Mouse (Mus musculus): ENCODE results near the gene Hadh. TPM values are rescaled to one million over a fixed set of nuclear protein-coding genes. Genes with fewer than 3 reads are reported as not detected.

Hadh gene
- polyA plus RNA-seq, 1 experiment from 2014 or later: 74.1 TPM

GRCm38 (mm10) chr3:131250978-131251377 is 20.9 kb downstream of the Hadh start:
- H3K4me3 ChIP-seq (ENCODE audit: low read depth, low read length): no peak overlapping the region
- ATAC-seq (replicated peaks; ENCODE audit: low FRiP score): no peak
- H3K27me3 ChIP-seq (ENCODE audit: control insufficient read depth, insufficient read depth, low read length): no peaks in the 10 kb centered on the region
- no peaks in the 10 kb centered on the region for H3K9me3 ChIP-seq (ENCODE audit: control insufficient read depth, low read length)
- 93% methylated on average over 13 of the region's 13 CpGs for WGBS
- no peaks in the 10 kb centered on the region for H3K4me1 ChIP-seq (replicated peaks; ENCODE audit: control insufficient read depth, insufficient read depth, low read length)
- no peak for DNase-seq (ENCODE audit: low spot score)
- H3K36me3 ChIP-seq (ENCODE audit: control insufficient read depth, insufficient read depth, low read length): no peaks in the 10 kb centered on the region
- H3K9ac ChIP-seq (ENCODE audit: low read length): no peak overlapping the region
- no peak overlapping the region for H3K27ac ChIP-seq (ENCODE audit: low read depth, low read length)
- H3K4me2 ChIP-seq (ENCODE audit: low read depth, low read length, severe bottlenecking): no peak overlapping the region

GRCm38 (mm10) chr3:131250283-131250682 is 21.6 kb downstream of the Hadh start:
- ATAC-seq (replicated peaks; ENCODE audit: low FRiP score) (no peak), DNase-seq (ENCODE audit: low spot score) (no peak)
- H3K9ac ChIP-seq (ENCODE audit: low read length): no peak overlapping the region
- H3K4me1 ChIP-seq (replicated peaks; ENCODE audit: control insufficient read depth, insufficient read depth, low read length): no peaks in the 10 kb centered on the region
- H3K9me3 ChIP-seq (ENCODE audit: control insufficient read depth, low read length): no peaks in the 10 kb centered on the region
- 89% methylated on average over 2 of the region's 2 CpGs for WGBS
- no peaks in the 10 kb centered on the region for H3K36me3 ChIP-seq (ENCODE audit: control insufficient read depth, insufficient read depth, low read length)
- H3K4me2 ChIP-seq (ENCODE audit: low read depth, low read length, severe bottlenecking): no peak overlapping the region
- no peak overlapping the region for H3K4me3 ChIP-seq (ENCODE audit: low read depth, low read length)
- no peaks in the 10 kb centered on the region for H3K27me3 ChIP-seq (ENCODE audit: control insufficient read depth, insufficient read depth, low read length)
- H3K27ac ChIP-seq (ENCODE audit: low read depth, low read length): no peak overlapping the region

- WGBS: 88% methylated on average over 10 of the region's 10 CpGs
- Histone ChIP-seq H3K27me3 (ENCODE audit: control insufficient read depth, insufficient read depth, low read length) (no peaks in the 10 kb centered on the region), H3K9ac (ENCODE audit: low read length) (no peak overlapping the region), H3K4me2 (ENCODE audit: low read depth, low read length, severe bottlenecking) (no peak overlapping the region), H3K4me1 (replicated peaks; ENCODE audit: control insufficient read depth, insufficient read depth, low read length) (no peaks in the 10 kb centered on the region), H3K9me3 (ENCODE audit: control insufficient read depth, low read length) (no peaks in the 10 kb centered on the region), H3K36me3 (ENCODE audit: control insufficient read depth, insufficient read depth, low read length) (no peaks in the 10 kb centered on the region), H3K4me3 (ENCODE audit: low read depth, low read length) (no peak overlapping the region), H3K27ac (ENCODE audit: low read depth, low read length) (no peak overlapping the region)
- ATAC-seq (replicated peaks; ENCODE audit: low FRiP score) (no peak), DNase-seq (ENCODE audit: low spot score) (no peak)
These were observed 23.5 kb downstream of the Hadh start for GRCm38 (mm10) chr3:131248444-131248843.

- Histone ChIP-seq H3K4me1 (replicated peaks; ENCODE audit: control insufficient read depth, insufficient read depth, low read length) (no peaks in the 10 kb centered on the region), H3K4me2 (ENCODE audit: low read depth, low read length, severe bottlenecking) (no peak overlapping the region), H3K9ac (ENCODE audit: low read length) (no peak overlapping the region), H3K27me3 (ENCODE audit: control insufficient read depth, insufficient read depth, low read length) (no peaks in the 10 kb centered on the region), H3K36me3 (ENCODE audit: control insufficient read depth, insufficient read depth, low read length) (no peaks in the 10 kb centered on the region), H3K4me3 (ENCODE audit: low read depth, low read length) (no peak overlapping the region), H3K9me3 (ENCODE audit: control insufficient read depth, low read length) (no peaks in the 10 kb centered on the region), H3K27ac (ENCODE audit: low read depth, low read length) (no peak overlapping the region)
- ATAC-seq (replicated peaks; ENCODE audit: low FRiP score) (no peak), DNase-seq (ENCODE audit: low spot score) (no peak)
- 89% methylated on average over 5 of the region's 5 CpGs for WGBS
These were observed 24.1 kb downstream of the Hadh start for GRCm38 (mm10) chr3:131247851-131248250.

- H3K36me3 ChIP-seq (ENCODE audit: control insufficient read depth, insufficient read depth, low read length): no peaks in the 10 kb centered on the region
- H3K27me3 ChIP-seq (ENCODE audit: control insufficient read depth, insufficient read depth, low read length): no peaks in the 10 kb centered on the region
- H3K9ac ChIP-seq (ENCODE audit: low read length): no peak overlapping the region
- H3K4me3 ChIP-seq (ENCODE audit: low read depth, low read length): no peak overlapping the region
- no peaks in the 10 kb centered on the region for H3K9me3 ChIP-seq (ENCODE audit: control insufficient read depth, low read length)
- DNase-seq (ENCODE audit: low spot score) (no peak), ATAC-seq (replicated peaks; ENCODE audit: low FRiP score) (no peak)
- WGBS: 85% methylated on average over 6 of the region's 6 CpGs
- H3K27ac ChIP-seq (ENCODE audit: low read depth, low read length): no peak overlapping the region
- no peaks in the 10 kb centered on the region for H3K4me1 ChIP-seq (replicated peaks; ENCODE audit: control insufficient read depth, insufficient read depth, low read length)
- no peak overlapping the region for H3K4me2 ChIP-seq (ENCODE audit: low read depth, low read length, severe bottlenecking)
These were observed 24.5 kb downstream of the Hadh start for GRCm38 (mm10) chr3:131247447-131247846.

- Histone ChIP-seq H3K36me3 (ENCODE audit: control insufficient read depth, insufficient read depth, low read length) (no peaks in the 10 kb centered on the region), H3K9me3 (ENCODE audit: control insufficient read depth, low read length) (no peaks in the 10 kb centered on the region), H3K27me3 (ENCODE audit: control insufficient read depth, insufficient read depth, low read length) (no peaks in the 10 kb centered on the region), H3K4me1 (replicated peaks; ENCODE audit: control insufficient read depth, insufficient read depth, low read length) (no peaks in the 10 kb centered on the region), H3K9ac (ENCODE audit: low read length) (no peak overlapping the region), H3K4me3 (ENCODE audit: low read depth, low read length) (no peak overlapping the region), H3K4me2 (ENCODE audit: low read depth, low read length, severe bottlenecking) (no peak overlapping the region), H3K27ac (ENCODE audit: low read depth, low read length) (no peak overlapping the region)
- ATAC-seq (replicated peaks; ENCODE audit: low FRiP score): no peak; the same call in 1 of the 2 replicates
- WGBS: 93% methylated on average over 8 of the region's 8 CpGs
- DNase-seq (ENCODE audit: low spot score): no peak
These were observed 25.3 kb downstream of the Hadh start for GRCm38 (mm10) chr3:131246579-131247046.

- no peak overlapping the region for H3K27ac ChIP-seq (ENCODE audit: low read depth, low read length)
- H3K36me3 ChIP-seq (ENCODE audit: control insufficient read depth, insufficient read depth, low read length): no peaks in the 10 kb centered on the region
- H3K9ac ChIP-seq (ENCODE audit: low read length): no peak overlapping the region
- no peak overlapping the region for H3K4me2 ChIP-seq (ENCODE audit: low read depth, low read length, severe bottlenecking)
- 63% methylated on average over 11 of the region's 11 CpGs for WGBS
- no peak overlapping the region for H3K4me3 ChIP-seq (ENCODE audit: low read depth, low read length)
- ATAC-seq (replicated peaks; ENCODE audit: low FRiP score): peak; percentile 45; the same call in 1 of the 2 replicates
- no peaks in the 10 kb centered on the region for H3K4me1 ChIP-seq (replicated peaks; ENCODE audit: control insufficient read depth, insufficient read depth, low read length)
- H3K27me3 ChIP-seq (ENCODE audit: control insufficient read depth, insufficient read depth, low read length): no peaks in the 10 kb centered on the region
- H3K9me3 ChIP-seq (ENCODE audit: control insufficient read depth, low read length): no peaks in the 10 kb centered on the region
- peak; percentile 72 for DNase-seq (ENCODE audit: low spot score)
These were observed 25.9 kb downstream of the Hadh start for GRCm38 (mm10) chr3:131245766-131246578.

- Histone ChIP-seq H3K9me3 (ENCODE audit: control insufficient read depth, low read length) (no peaks in the 10 kb centered on the region), H3K27ac (ENCODE audit: low read depth, low read length) (no peak overlapping the region), H3K9ac (ENCODE audit: low read length) (no peak overlapping the region), H3K36me3 (ENCODE audit: control insufficient read depth, insufficient read depth, low read length) (no peaks in the 10 kb centered on the region; the same call in 1 of the 2 replicates), H3K4me3 (ENCODE audit: low read depth, low read length) (no peak overlapping the region), H3K4me2 (ENCODE audit: low read depth, low read length, severe bottlenecking) (no peak overlapping the region), H3K27me3 (ENCODE audit: control insufficient read depth, insufficient read depth, low read length) (no peaks in the 10 kb centered on the region), H3K4me1 (replicated peaks; ENCODE audit: control insufficient read depth, insufficient read depth, low read length) (no peaks in the 10 kb centered on the region)
- ATAC-seq (replicated peaks; ENCODE audit: low FRiP score): peak; percentile 86
- peak; percentile 93 for DNase-seq (ENCODE audit: low spot score)
- 62% methylated on average over 19 of the region's 19 CpGs for WGBS
These were observed 33.9 kb downstream of the Hadh start for GRCm38 (mm10) chr3:131237785-131238633.

All from forebrain, embryonic 11.5 days (tissue).